Mouse (Mus musculus): ENCODE measurements at regions not wholly inside any gene's neighbourhood (a gene's known extent, or its start where the extent isn't known, plus 50 kb on each side); places are given as distances from the start of the nearest gene placed in this dataset.

GRCm38 (mm10) chr14:72864792-72865191, 155.0 kb upstream of the Fndc3a start:
- Histone ChIP-seq H3K4me1 (ENCODE audit: control insufficient read depth, insufficient read depth, low read length) (no peaks in the 10 kb centered on the region), H3K36me3 (ENCODE audit: control insufficient read depth, insufficient read depth, low read length) (no peaks in the 10 kb centered on the region), H3K4me3 (ENCODE audit: low read depth, low read length) (no peak overlapping the region), H3K27me3 (ENCODE audit: control insufficient read depth, insufficient read depth, low read length) (no peaks in the 10 kb centered on the region), H3K9ac (ENCODE audit: low read length) (no peak overlapping the region), H3K4me2 (ENCODE audit: low read depth, severe bottlenecking) (no peak overlapping the region), H3K27ac (replicated peaks; ENCODE audit: low read depth, low read length) (no peak overlapping the region), H3K9me3 (ENCODE audit: control insufficient read depth, low read length) (no peaks in the 10 kb centered on the region)
- DNase-seq (ENCODE audit: low spot score) (no peak), ATAC-seq (ENCODE audit: insufficient number of reproducible peaks, low FRiP score, low TSS enrichment, low read depth) (no peak)
- WGBS, result 92% methylated on average over 4 of the region's 4 CpGs

- no peaks in the 10 kb centered on the region for H3K4me1 ChIP-seq (ENCODE audit: control insufficient read depth, insufficient read depth, low read length)
- no peak for DNase-seq (ENCODE audit: low spot score)
- 71% methylated on average over 5 of the region's 5 CpGs for WGBS
- H3K36me3 ChIP-seq (ENCODE audit: control insufficient read depth, insufficient read depth, low read length), result no peaks in the 10 kb centered on the region
- no peak overlapping the region for H3K27ac ChIP-seq (replicated peaks; ENCODE audit: low read depth, low read length)
- no peak overlapping the region for H3K9ac ChIP-seq (ENCODE audit: low read length)
- H3K27me3 ChIP-seq (ENCODE audit: control insufficient read depth, insufficient read depth, low read length), result no peaks in the 10 kb centered on the region
- no peak overlapping the region for H3K4me2 ChIP-seq (ENCODE audit: low read depth, severe bottlenecking)
- no peak overlapping the region for H3K4me3 ChIP-seq (ENCODE audit: low read depth, low read length)
- ATAC-seq (ENCODE audit: insufficient number of reproducible peaks, low FRiP score, low TSS enrichment, low read depth), result no peak
- H3K9me3 ChIP-seq (ENCODE audit: control insufficient read depth, low read length), result no peaks in the 10 kb centered on the region
These were observed 154.3 kb upstream of the Fndc3a start for GRCm38 (mm10) chr14:72864130-72864529.

- Histone ChIP-seq H3K4me1 (ENCODE audit: control insufficient read depth, insufficient read depth, low read length) (no peaks in the 10 kb centered on the region), H3K9me3 (ENCODE audit: control insufficient read depth, low read length) (no peaks in the 10 kb centered on the region), H3K27ac (replicated peaks; ENCODE audit: low read depth, low read length) (no peak overlapping the region), H3K27me3 (ENCODE audit: control insufficient read depth, insufficient read depth, low read length) (no peaks in the 10 kb centered on the region), H3K4me3 (ENCODE audit: low read depth, low read length) (no peak overlapping the region), H3K36me3 (ENCODE audit: control insufficient read depth, insufficient read depth, low read length) (no peaks in the 10 kb centered on the region), H3K9ac (ENCODE audit: low read length) (no peak overlapping the region), H3K4me2 (ENCODE audit: low read depth, severe bottlenecking) (no peak overlapping the region)
- 77% methylated on average over 7 of the region's 7 CpGs for WGBS
- ATAC-seq (ENCODE audit: insufficient number of reproducible peaks, low FRiP score, low TSS enrichment, low read depth) (no peak), DNase-seq (ENCODE audit: low spot score) (no peak)
These were observed 153.2 kb upstream of the Fndc3a start for GRCm38 (mm10) chr14:72862806-72863526.

GRCm38 (mm10) chr14:72854226-72854625, 144.4 kb upstream of the Fndc3a start:
- H3K9me3 ChIP-seq (ENCODE audit: control insufficient read depth, low read length), result no peaks in the 10 kb centered on the region
- no peaks in the 10 kb centered on the region for H3K4me1 ChIP-seq (ENCODE audit: control insufficient read depth, insufficient read depth, low read length)
- H3K4me2 ChIP-seq (ENCODE audit: low read depth, severe bottlenecking), result no peak overlapping the region
- H3K27ac ChIP-seq (replicated peaks; ENCODE audit: low read depth, low read length), result no peak overlapping the region
- no peaks in the 10 kb centered on the region for H3K27me3 ChIP-seq (ENCODE audit: control insufficient read depth, insufficient read depth, low read length)
- no peak overlapping the region for H3K9ac ChIP-seq (ENCODE audit: low read length)
- DNase-seq (ENCODE audit: low spot score), result no peak
- no peak overlapping the region for H3K4me3 ChIP-seq (ENCODE audit: low read depth, low read length)
- WGBS, result 93% methylated on average over 1 of the region's 1 CpGs
- H3K36me3 ChIP-seq (ENCODE audit: control insufficient read depth, insufficient read depth, low read length), result no peaks in the 10 kb centered on the region
- no peak for ATAC-seq (ENCODE audit: insufficient number of reproducible peaks, low FRiP score, low TSS enrichment, low read depth)

GRCm38 (mm10) chr14:72853104-72853503, 143.3 kb upstream of the Fndc3a start:
- 87% methylated on average over 3 of the region's 3 CpGs for WGBS
- H3K27ac ChIP-seq (replicated peaks; ENCODE audit: low read depth, low read length), result no peak overlapping the region
- H3K27me3 ChIP-seq (ENCODE audit: control insufficient read depth, insufficient read depth, low read length), result no peaks in the 10 kb centered on the region
- no peak for ATAC-seq (ENCODE audit: insufficient number of reproducible peaks, low FRiP score, low TSS enrichment, low read depth)
- no peak overlapping the region for H3K4me2 ChIP-seq (ENCODE audit: low read depth, severe bottlenecking)
- H3K36me3 ChIP-seq (ENCODE audit: control insufficient read depth, insufficient read depth, low read length), result no peaks in the 10 kb centered on the region
- no peaks in the 10 kb centered on the region for H3K4me1 ChIP-seq (ENCODE audit: control insufficient read depth, insufficient read depth, low read length)
- H3K9ac ChIP-seq (ENCODE audit: low read length), result no peak overlapping the region
- DNase-seq (ENCODE audit: low spot score), result no peak
- H3K4me3 ChIP-seq (ENCODE audit: low read depth, low read length), result no peak overlapping the region
- H3K9me3 ChIP-seq (ENCODE audit: control insufficient read depth, low read length), result no peaks in the 10 kb centered on the region

- no peak for DNase-seq (ENCODE audit: low spot score)
- WGBS, result 79% methylated on average over 3 of the region's 3 CpGs
- Histone ChIP-seq H3K36me3 (ENCODE audit: control insufficient read depth, insufficient read depth, low read length) (no peaks in the 10 kb centered on the region), H3K4me1 (ENCODE audit: control insufficient read depth, insufficient read depth, low read length) (no peaks in the 10 kb centered on the region), H3K9me3 (ENCODE audit: control insufficient read depth, low read length) (no peaks in the 10 kb centered on the region), H3K27ac (replicated peaks; ENCODE audit: low read depth, low read length) (no peak overlapping the region), H3K4me3 (ENCODE audit: low read depth, low read length) (no peak overlapping the region), H3K4me2 (ENCODE audit: low read depth, severe bottlenecking) (no peak overlapping the region), H3K27me3 (ENCODE audit: control insufficient read depth, insufficient read depth, low read length) (no peaks in the 10 kb centered on the region), H3K9ac (ENCODE audit: low read length) (no peak overlapping the region)
- no peak for ATAC-seq (ENCODE audit: insufficient number of reproducible peaks, low FRiP score, low TSS enrichment, low read depth)
These were observed 141.1 kb upstream of the Fndc3a start for GRCm38 (mm10) chr14:72850884-72851283.

GRCm38 (mm10) chr14:72848271-72848955, 138.6 kb upstream of the Fndc3a start:
- H3K4me1 ChIP-seq (ENCODE audit: control insufficient read depth, insufficient read depth, low read length), result no peaks in the 10 kb centered on the region

GRCm38 (mm10) chr14:72847466-72847865, 137.7 kb upstream of the Fndc3a start:
- no peaks in the 10 kb centered on the region for H3K9me3 ChIP-seq (ENCODE audit: control insufficient read depth, low read length)
- no peak overlapping the region for H3K27ac ChIP-seq (replicated peaks; ENCODE audit: low read depth, low read length)
- 74% methylated on average over 7 of the region's 7 CpGs for WGBS
- DNase-seq (ENCODE audit: low spot score) (no peak), ATAC-seq (ENCODE audit: insufficient number of reproducible peaks, low FRiP score, low TSS enrichment, low read depth) (no peak)
- H3K4me2 ChIP-seq (ENCODE audit: low read depth, severe bottlenecking), result no peak overlapping the region
- H3K36me3 ChIP-seq (ENCODE audit: control insufficient read depth, insufficient read depth, low read length), result no peaks in the 10 kb centered on the region
- H3K9ac ChIP-seq (ENCODE audit: low read length), result no peak overlapping the region
- no peaks in the 10 kb centered on the region for H3K27me3 ChIP-seq (ENCODE audit: control insufficient read depth, insufficient read depth, low read length)
- no peak overlapping the region for H3K4me3 ChIP-seq (ENCODE audit: low read depth, low read length)
- H3K4me1 ChIP-seq (ENCODE audit: control insufficient read depth, insufficient read depth, low read length), result no peaks in the 10 kb centered on the region

More at GRCm38 (mm10) chr14:72848271-72848955, 138.6 kb upstream of the Fndc3a start:
- H3K27me3 ChIP-seq (ENCODE audit: control insufficient read depth, insufficient read depth, low read length), result no peaks in the 10 kb centered on the region
- DNase-seq (ENCODE audit: low spot score), result no peak
- H3K9me3 ChIP-seq (ENCODE audit: control insufficient read depth, low read length), result no peaks in the 10 kb centered on the region
- no peak overlapping the region for H3K9ac ChIP-seq (ENCODE audit: low read length)
- H3K4me2 ChIP-seq (ENCODE audit: low read depth, severe bottlenecking), result no peak overlapping the region
- ATAC-seq (ENCODE audit: insufficient number of reproducible peaks, low FRiP score, low TSS enrichment, low read depth), result no peak
- H3K36me3 ChIP-seq (ENCODE audit: control insufficient read depth, insufficient read depth, low read length), result no peaks in the 10 kb centered on the region
- 89% methylated on average over 4 of the region's 4 CpGs for WGBS
- H3K4me3 ChIP-seq (ENCODE audit: low read depth, low read length), result no peak overlapping the region
- H3K27ac ChIP-seq (replicated peaks; ENCODE audit: low read depth, low read length), result no peak overlapping the region

Measured in limb, embryonic 11.5 days (tissue).